Mouse (Mus musculus) cerebellum, adult 8-10 months (tissue): ENCODE measurements around the gene Usp29.
"Not testable (repeated sequence)": the region's sequence is repeated elsewhere in the genome, so short reads cannot be mapped to it uniquely, and the experiment has no call there.

Experiments
- DNase-seq: peaks from one replicate; pipeline ENCODE4 v3.0.0; 2022

Usp29 gene

GRCm38 (mm10) chr7:6770286-6770685 is 39.9 kb downstream of the Usp29 start:
- no peak for DNase-seq

GRCm38 (mm10) chr7:6773865-6774413 is 43.6 kb downstream of the Usp29 start:
- DNase-seq, result not testable (repeated sequence)

- DNase-seq, result peak; percentile 23
Measured at GRCm38 (mm10) chr7:6776314-6777059, 46.1 kb downstream of the Usp29 start.

GRCm38 (mm10) chr7:6777107-6777506 is 46.7 kb downstream of the Usp29 start:
- DNase-seq, result peak; percentile 2

GRCm38 (mm10) chr7:6777689-6778088 is 47.3 kb downstream of the Usp29 start:
- DNase-seq, result no peak

- DNase-seq, result no peak
Measured at GRCm38 (mm10) chr7:6779172-6779571, 48.8 kb downstream of the Usp29 start.

- no peak for DNase-seq
Measured at GRCm38 (mm10) chr7:6781541-6781940, 51.2 kb downstream of the Usp29 start.

GRCm38 (mm10) chr7:6784340-6785073 is 54.1 kb downstream of the Usp29 start:
- no peak for DNase-seq

- no peak for DNase-seq
Measured at GRCm38 (mm10) chr7:6787000-6787399, 56.6 kb downstream of the Usp29 start.

GRCm38 (mm10) chr7:6788101-6788500 is 57.7 kb downstream of the Usp29 start:
- no peak for DNase-seq

- DNase-seq, result no peak
Measured at GRCm38 (mm10) chr7:6791286-6792065, 61.1 kb downstream of the Usp29 start.

- no peak for DNase-seq
Measured at GRCm38 (mm10) chr7:6793240-6793639, 62.9 kb downstream of the Usp29 start.

- no peak for DNase-seq
Measured at GRCm38 (mm10) chr7:6793811-6794210, 63.4 kb downstream of the Usp29 start.

- DNase-seq, result no peak
Measured at GRCm38 (mm10) chr7:6797408-6797807, 67.0 kb downstream of the Usp29 start.

- no peak for DNase-seq
Measured at GRCm38 (mm10) chr7:6799105-6799805, 68.9 kb downstream of the Usp29 start.

GRCm38 (mm10) chr7:6800586-6801441 is 70.4 kb downstream of the Usp29 start:
- no peak for DNase-seq

- no peak for DNase-seq
Measured at GRCm38 (mm10) chr7:6801642-6802041, 71.3 kb downstream of the Usp29 start.

GRCm38 (mm10) chr7:6810556-6810955 is 80.2 kb downstream of the Usp29 start:
- DNase-seq, result no peak

- DNase-seq, result no peak
Measured at GRCm38 (mm10) chr7:6814971-6815370, 84.6 kb downstream of the Usp29 start.

GRCm38 (mm10) chr7:6816706-6817376 is 86.5 kb downstream of the Usp29 start:
- DNase-seq, result no peak

GRCm38 (mm10) chr7:6820296-6820695 is 89.9 kb downstream of the Usp29 start:
- DNase-seq, result no peak
